Mouse (Mus musculus) hindbrain, embryonic 10.5 days (tissue): ENCODE measurements around the gene Spag7. TPM values are rescaled to one million over a fixed set of nuclear protein-coding genes. Genes with fewer than 3 reads are reported as not detected.

Experiments used
- DNase-seq: peaks from one replicate; pipeline ENCODE4 v3.0.0-alpha.2; 2017; ENCODE audit warnings: low spot score
- H3K27ac ChIP-seq: fragments of 300-500 bp; sonication (generic); 2 replicates; pipeline ENCODE4 v1.5.1; 2016; ENCODE audit warnings: mild to moderate bottlenecking, moderate library complexity
- H3K27me3 ChIP-seq: fragments of 300-500 bp; sonication (generic); 2 replicates; pipeline ENCODE4 v1.6.1; 2016; ENCODE audit warnings: mild to moderate bottlenecking; ENCODE audit not compliant: poor library complexity, insufficient read depth, severe bottlenecking
- H3K36me3 ChIP-seq: fragments of 300-500 bp; sonication (generic); 2 replicates; pipeline ENCODE4 v1.6.1; 2016; ENCODE audit warnings: mild to moderate bottlenecking, moderate library complexity
- H3K4me1 ChIP-seq: fragments of 300-500 bp; sonication (generic); replicated peaks from 2 replicates; pipeline ENCODE4 v1.6.1; 2016; ENCODE audit warnings: mild to moderate bottlenecking
- H3K4me3 ChIP-seq: fragments of 300-500 bp; sonication (generic); 2 replicates; pipeline ENCODE4 v1.5.1; 2016; ENCODE audit warnings: mild to moderate bottlenecking, moderate library complexity
- H3K9me3 ChIP-seq: fragments of 300-500 bp; sonication (generic); 2 replicates; pipeline ENCODE4 v1.6.1; 2016; ENCODE audit warnings: mild to moderate bottlenecking, moderate library complexity
- WGBS: fragments of 180-500 bp; shearing (Covaris S2); methylation state at CpG from one replicate; pipeline ENCODE4 v1.1.7; 2016; 5-methylcytosine and 5-hydroxymethylcytosine counted together
- polyA plus RNA-seq: library from polyadenylated mRNA; unstranded; fragments of >200 nt; fragmentation: Nextera tagmentation; extraction: Ambion mirVana; gene quantifications from 2 replicates; pipeline ENCODE4 v1.2.1, GENCODE M21; 2016

Gene Spag7
- polyA plus RNA-seq, 1 experiment from 2014 or later, result 185 TPM

DNA sequence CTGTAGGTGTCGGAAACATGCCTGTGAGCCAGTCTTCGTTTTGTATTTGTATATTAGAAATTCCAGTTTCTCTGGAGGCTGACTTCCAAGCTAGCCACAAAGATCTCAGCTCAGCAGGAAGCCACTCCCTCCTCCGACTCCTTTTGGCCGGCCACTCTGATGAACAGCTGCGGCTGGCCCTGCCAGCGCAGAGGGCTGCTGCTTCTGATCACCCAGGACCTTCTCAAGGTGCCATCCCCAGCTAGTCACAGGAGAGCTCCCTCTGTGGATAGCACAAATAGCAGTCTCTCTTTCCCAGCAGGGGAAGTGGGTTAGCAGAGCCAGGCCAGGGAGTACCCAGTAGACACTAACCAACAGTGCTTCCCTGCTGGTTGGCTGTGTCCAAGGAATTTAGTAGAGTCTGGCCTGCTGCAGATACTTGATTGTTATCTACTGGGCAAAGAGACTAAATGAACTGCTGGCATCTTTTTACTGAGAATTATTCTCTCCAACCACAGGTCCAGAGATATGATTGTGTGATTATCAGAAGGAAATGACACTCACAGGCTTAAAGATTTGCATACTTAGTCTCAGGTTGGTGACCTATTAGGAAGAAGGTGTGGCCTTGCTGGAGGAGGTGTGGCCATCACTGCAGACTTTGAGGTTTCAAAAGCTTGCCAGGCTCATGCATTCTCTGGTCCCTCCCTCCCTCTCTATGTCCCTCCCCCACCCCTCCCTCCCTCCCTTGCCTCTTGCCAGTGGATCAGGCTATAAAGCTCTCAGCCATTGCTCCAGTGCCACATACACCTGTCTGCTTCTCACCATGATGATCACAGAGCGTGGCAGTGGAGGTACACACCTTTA lies 47.0 kb downstream of the Spag7 start:
- Histone ChIP-seq H3K27ac (no peak overlapping the region), H3K27me3 (no peaks in the 10 kb centered on the region), H3K4me3 (no peak overlapping the region), H3K9me3 (no peaks in the 10 kb centered on the region), H3K36me3 (no peaks in the 10 kb centered on the region), H3K4me1 (peaks cover 6% of the 10 kb centered on the region; the same call in 1 of the 2 replicates)
- WGBS, result 46% methylated on average over 7 of the region's 7 CpGs
- DNase-seq, result no peak

DNA sequence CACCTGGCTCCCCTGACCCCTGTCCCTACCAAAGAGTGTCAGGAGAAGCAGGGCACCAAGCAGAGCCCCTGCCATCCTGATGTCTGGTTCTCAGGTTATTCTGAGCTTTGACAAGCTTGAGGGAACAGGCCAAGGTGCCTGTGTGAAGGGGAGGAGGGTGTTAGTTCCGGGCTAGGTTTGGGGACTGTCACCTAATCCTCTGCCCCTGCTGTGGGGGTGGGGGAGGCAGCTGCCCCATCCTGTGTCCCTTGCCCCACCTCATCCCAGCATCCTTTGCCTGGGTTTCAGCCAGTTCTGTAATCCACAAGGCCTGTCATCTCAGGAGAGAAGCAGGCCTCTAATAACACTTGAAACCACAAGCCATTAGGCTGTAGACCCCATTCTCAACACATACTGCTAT lies 50.1 kb downstream of the Spag7 start, which contains the start of gene Chrne:
Gene Chrne, minus strand, starts transcription at position 116 of the 400 bp plus-strand sequence.
- Histone ChIP-seq H3K4me1 (peaks cover 24% of the 10 kb centered on the region), H3K27ac (no peak within 1 kb of the TSS), H3K4me3 (no peak within 1 kb of the TSS), H3K9me3 (no peaks in the 10 kb centered on the region), H3K27me3 (peaks cover 22% of the 10 kb centered on the region), H3K36me3 (no peaks in the 10 kb centered on the region)
- DNase-seq, result no peak
- 58% methylated on average over 1 of the region's 1 CpGs for WGBS

DNA sequence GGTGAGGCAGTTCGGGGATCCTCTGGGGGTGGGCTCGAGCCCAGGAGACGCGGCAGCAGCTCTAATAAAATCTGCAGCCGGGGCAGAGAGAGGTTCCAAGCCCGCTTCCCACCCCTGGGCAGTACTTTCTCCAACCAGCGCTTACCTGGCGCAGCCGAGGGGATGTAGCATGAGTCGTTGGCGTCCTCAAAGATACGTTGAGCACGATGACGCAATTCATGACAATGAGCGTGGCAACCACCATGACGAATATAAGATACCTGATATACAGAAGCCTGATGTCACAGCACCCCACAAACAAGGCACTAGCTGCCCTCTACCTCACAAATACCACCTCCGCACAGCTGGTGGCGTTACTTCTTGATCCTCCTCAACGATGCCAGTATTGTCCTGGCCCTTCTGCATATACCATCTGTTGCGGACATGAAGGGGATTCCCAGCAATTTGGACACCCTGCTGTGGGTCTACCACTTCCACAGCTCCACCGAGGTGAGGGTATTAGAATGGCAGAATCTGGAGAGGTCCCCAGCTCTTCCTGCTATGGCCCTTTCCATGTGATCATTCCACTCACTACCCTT lies 53.6 kb downstream of the Spag7 start, which contains the start of gene 4930544D05Rik:
Gene 4930544D05Rik, plus strand, starts transcription at position 333 of the 578 bp plus-strand sequence.
- peaks cover 17% of the 10 kb centered on the region for H3K4me1 ChIP-seq
- 14% methylated on average over 21 of the region's 21 CpGs for WGBS
- peaks cover 33% of the 10 kb centered on the region for H3K36me3 ChIP-seq
- DNase-seq, result no peak
- H3K27me3 ChIP-seq, result peaks cover 22% of the 10 kb centered on the region
- no peaks in the 10 kb centered on the region for H3K9me3 ChIP-seq
- H3K4me3 ChIP-seq, result peak within 1 kb of the TSS; percentile 51
- H3K27ac ChIP-seq, result peak within 1 kb of the TSS; percentile 69

DNA sequence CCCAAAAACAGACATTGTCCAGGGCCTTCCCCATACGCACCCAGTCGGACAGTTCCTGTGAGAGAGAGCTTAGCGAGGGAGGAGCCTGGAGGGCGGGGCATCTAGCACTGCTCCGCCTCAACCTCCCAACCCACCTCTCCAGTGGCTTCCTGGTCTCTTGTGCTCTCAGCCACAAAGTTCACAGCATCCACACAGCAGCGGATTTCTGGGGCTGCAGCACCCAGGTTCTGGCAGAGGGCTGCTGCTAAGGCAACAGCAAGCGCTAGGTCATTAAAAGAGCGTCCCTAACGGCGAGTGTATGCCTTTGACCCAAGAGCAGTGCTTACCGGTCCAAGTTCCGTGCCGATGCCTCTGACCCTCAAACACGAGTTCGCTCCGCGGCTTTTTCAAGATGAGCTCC lies 54.1 kb downstream of the Spag7 start:
- peak; percentile 44 for DNase-seq

More for the DNA sequence above, 54.1 kb downstream of the Spag7 start:
- Histone ChIP-seq H3K9me3 (no peaks in the 10 kb centered on the region), H3K4me1 (peaks cover 17% of the 10 kb centered on the region), H3K27ac (peak overlapping the region; percentile 69), H3K27me3 (peaks cover 22% of the 10 kb centered on the region), H3K36me3 (peaks cover 39% of the 10 kb centered on the region), H3K4me3 (peak overlapping the region; percentile 51)
- 2% methylated on average over 17 of the region's 17 CpGs for WGBS

Other genes starting within 250 kb of the Spag7 start
- gene Arrb2, start 236.8 kb downstream of the Spag7 start, polyA plus RNA-seq, result 31.1 and 32.7 TPM in 2 replicates
- 48.3 and 49.2 TPM in 2 replicates for gene Med11, start 217.5 kb downstream of the Spag7 start, polyA plus RNA-seq
- 0.25 and 0.30 TPM in 2 replicates for gene Zmynd15, start 210.0 kb downstream of the Spag7 start, polyA plus RNA-seq
- gene Cxcl16, start 209.4 kb downstream of the Spag7 start, polyA plus RNA-seq, result 0.31 and 0.41 TPM in 2 replicates
- 0.52 TPM in 1 of 2 replicates, not detected in the other for gene Tm4sf5, start 164.2 kb downstream of the Spag7 start, polyA plus RNA-seq
- gene Vmo1, start 154.8 kb downstream of the Spag7 start, polyA plus RNA-seq, result 0.34 TPM in 1 of 2 replicates, not detected in the other
- 0.35 and 0.47 TPM in 2 replicates for gene Gltpd2, start 150.2 kb downstream of the Spag7 start, polyA plus RNA-seq
- 1,108 and 1,160 TPM in 2 replicates for gene Psmb6, start 144.0 kb downstream of the Spag7 start, polyA plus RNA-seq
- gene Gm40193, start 136.5 kb downstream of the Spag7 start, polyA plus RNA-seq, result not detected in 2 replicates
- 3.8 and 4.1 TPM in 2 replicates for gene Pld2, start 129.4 kb downstream of the Spag7 start, polyA plus RNA-seq
- 12.6 and 14.6 TPM in 2 replicates for gene Mink1, start 106.5 kb downstream of the Spag7 start, polyA plus RNA-seq
- gene 4930544D05Rik, start 53.6 kb downstream of the Spag7 start, polyA plus RNA-seq, result not detected in 2 replicates
- not detected in 2 replicates for gene Chrne, start 50.2 kb downstream of the Spag7 start, polyA plus RNA-seq
- 0.34 and 0.80 TPM in 2 replicates for gene Gp1ba, start 30.3 kb downstream of the Spag7 start, polyA plus RNA-seq
- 90.6 and 97.1 TPM in 2 replicates for gene Rnf167, start 22.2 kb downstream of the Spag7 start, polyA plus RNA-seq
- gene Slc25a11, start 21.9 kb downstream of the Spag7 start, polyA plus RNA-seq, result 144 and 155 TPM in 2 replicates
- 1,872 and 1,874 TPM in 2 replicates for gene Pfn1, start 14.8 kb downstream of the Spag7 start, polyA plus RNA-seq
- 39.3 and 53.3 TPM in 2 replicates for gene Eno3, start 12.2 kb downstream of the Spag7 start, polyA plus RNA-seq
- 10.8 and 11.8 TPM in 2 replicates for gene Camta2, start 18.7 kb upstream of the Spag7 start, polyA plus RNA-seq
- 0.90 and 1.1 TPM in 2 replicates for gene Inca1, start 30.7 kb upstream of the Spag7 start, polyA plus RNA-seq
- gene Kif1c, start 31.1 kb upstream of the Spag7 start, polyA plus RNA-seq, result 1.7 and 2.1 TPM in 2 replicates
- 7.2 and 8.1 TPM in 2 replicates for gene Zfp3, start 94.8 kb upstream of the Spag7 start, polyA plus RNA-seq
- not detected in 2 replicates for gene Scimp, start 143.2 kb upstream of the Spag7 start, polyA plus RNA-seq
- gene Rabep1, start 175.4 kb upstream of the Spag7 start, polyA plus RNA-seq, result 32.5 and 41.7 TPM in 2 replicates